11 mouse cellular contexts compared by ENCODE assay signal in genomic region chr9:119037076-119037730, GRCm38 (mm10). TPM values are rescaled to one million over a fixed set of nuclear protein-coding genes. Genes with fewer than 3 reads are reported as not detected.
DNase-seq lines count a peak whose midpoint lies in the region; ATAC-seq and TF ChIP-seq lines count a peak whose summit lies in the region.
"Had no signal": no experiment of that assay in that cellular context is flagged by ENCODE, and none has a peak within 500 bp of the region (broad histone marks: within the 10 kb centered on the region; RNA-seq: fewer than 3 reads in every experiment).

No protein-coding gene starts in this region.

- CTCF ChIA-PET in Patski (lab: Charles Lee): no interaction called here

- in situ Hi-C loops in Patski (cut with MboI; ENCODE audit: low pct_unique_long_range_greater_than_20kb): no loop called here

- DNase-seq in adrenal gland, postnatal 36 days: peak; percentile 12 to 32
- DNase-seq in adrenal gland, postnatal 10 days: no peak
- DNase-seq in kidney, postnatal 10 days: peak; percentile 63
- DNase-seq in kidney, adult 8-10 months: no peak
- peak; percentile 80 for DNase-seq in Patski (ENCODE audit: low read depth, low spot score)
- peak; percentile 23 to 33 for DNase-seq in heart, postnatal 36 days
- DNase-seq in thymus, postnatal 10 days (ENCODE audit: low spot score in 2 of 2): no peak
- DNase-seq: B cell, adult 2 months; cerebellum, adult 11-12 months had no signal

- TF ChIP-seq CTCF in Patski (IDR thresholded peaks at IDR 0.05): no peak

- intact Hi-C loops in heart, postnatal 36 days (cut with DNase I): no loop called here

- no peak for ATAC-seq in Patski
- no peak for ATAC-seq in megakaryocyte, adult 5-6 weeks (ENCODE audit: poor library complexity, severe bottlenecking)
- ATAC-seq: inflammation-experienced regulatory T-cells, adult 6 months had no signal

- no peaks in the 10 kb centered on the region for H3K27me3 ChIP-seq in Patski

- POLR2A ChIA-PET in Patski (lab: Charles Lee): interaction anchor here (0.6 to 0.7 kb wide), 2 partner anchors 29 to 105 kb away, joined by 3 read pairs; no protein-coding TSS in a partner anchor

RNA-seq across cellular contexts. Expression of gene Vill, which starts 15.4 kb away (rescaled TPM):
- total RNA-seq in adrenal gland, postnatal 36 days (2021): 1 to 10 TPM in 1 of 2 experiments, under 1 TPM in 1; 0.66 to 1.4 TPM
- 1 to 10 TPM; 4.8 to 5.1 TPM for total RNA-seq in adrenal gland, postnatal 10 days (2021)
- polyA plus RNA-seq in Patski (2021): 1.9 TPM
- total RNA-seq in heart, postnatal 36 days (2021): under 1 TPM; 0.41 to 0.69 TPM
- 17.0 and 22.8 TPM in 2 replicates for total RNA-seq in megakaryocyte, adult 5-6 weeks (2015)
- 69.9 and 92.7 TPM in 2 replicates for total RNA-seq in megakaryocyte, adult 5-6 weeks (2017)

RNA-seq across cellular contexts. Expression of gene Plcd1, which starts 56.1 kb away (rescaled TPM):
- 1 to 10 TPM; 8.0 to 9.6 TPM for total RNA-seq in adrenal gland, postnatal 36 days (2021)
- total RNA-seq in adrenal gland, postnatal 10 days (2021): 10 to 100 TPM; 11.2 to 15.6 TPM
- polyA plus RNA-seq in Patski (2021): 57.9 TPM
- 10 to 100 TPM; 18.2 to 20.3 TPM for total RNA-seq in heart, postnatal 36 days (2021)
- 0.16 and 0.87 TPM in 2 replicates for total RNA-seq in megakaryocyte, adult 5-6 weeks (2015)
- total RNA-seq in megakaryocyte, adult 5-6 weeks (2017): 0.26 and 0.53 TPM in 2 replicates

Comparison
In these comparisons a context has a peak if more than half of its experiments do, and no peak if none do; other contexts are left out.
1. DNase-seq: peak in adrenal gland, postnatal 36 days (2 of 2), kidney, postnatal 10 days (single experiment), Patski (single experiment) and heart, postnatal 36 days (2 of 2); none in adrenal gland, postnatal 10 days (single experiment), kidney, adult 8-10 months (0 of 2) and thymus, postnatal 10 days (0 of 2).
2. RNA of gene Plcd1, which starts 56.1 kb away (total RNA-seq): 18.2 to 20.3 TPM in heart, postnatal 36 days, 11.2 to 15.6 TPM in adrenal gland, postnatal 10 days and 8.0 to 9.6 TPM in adrenal gland, postnatal 36 days; 0.16 to 0.87 TPM in megakaryocyte, adult 5-6 weeks; every median in the first group is over 4 times any median in the second.